In genomic region chr4:150593473-150594217, GRCm38 (mm10) we compare ENCODE assay signal across 14 mouse cellular contexts. TPM values are rescaled to one million over a fixed set of nuclear protein-coding genes. Genes with fewer than 3 reads are reported as not detected.
DNase-seq lines count a peak whose midpoint lies in the region; ATAC-seq lines count a peak whose summit lies in the region.
"Had no signal": no experiment of that assay in that cellular context is flagged by ENCODE, and none has a peak within 500 bp of the region (broad histone marks: within the 10 kb centered on the region; RNA-seq: fewer than 3 reads in every experiment).

No protein-coding gene starts in this region.

- WGBS in kidney, embryonic 15.5 days = 57% methylated on average over 4 of the region's 4 CpGs
- WGBS in macrophage (ENCODE audit: missing documents) = 61% methylated on average over 4 of the region's 4 CpGs

- H3K27me3 ChIP-seq in kidney, embryonic 15.5 days = no peaks in the 10 kb centered on the region
- H3K27me3 ChIP-seq: limb, embryonic 15.5 days; midbrain, embryonic 13.5 days had no signal

- no peak for DNase-seq in kidney, adult 11 months
- peak; percentile 39 for DNase-seq in CD4-positive helper T cell, adult 2 months (ENCODE audit: low read depth, low spot score)
- DNase-seq in testis, postnatal 14 days (ENCODE audit: low spot score) = no peak
- DNase-seq in gastrocnemius, adult 8-10 months (ENCODE audit: low spot score in 2 of 2) = no peak
- DNase-seq in layer of hippocampus, adult 18-20 months (ENCODE audit: low spot score in 2 of 2) = no peak
- DNase-seq: thymus, adult 2 months had no signal

- H3K9ac ChIP-seq in kidney, embryonic 15.5 days = no peak overlapping the region
- H3K9ac ChIP-seq: limb, embryonic 15.5 days; midbrain, embryonic 13.5 days had no signal

- H3K27ac ChIP-seq in kidney, embryonic 15.5 days = peak overlapping the region; percentile 32; the same call in 1 of the 2 replicates
- H3K27ac ChIP-seq in macrophage = peak overlapping the region; percentile 58
- H3K27ac ChIP-seq: left cerebral cortex, adult 2 months; limb, embryonic 15.5 days had no signal

- 0 out of 2 replicates have a peak, but pooled peaks cover 7% of the 10 kb centered on the region for H3K36me3 ChIP-seq in kidney, embryonic 15.5 days
- peaks cover 5% of the 10 kb centered on the region; the same call in 1 of the 2 replicates for H3K36me3 ChIP-seq in macrophage (ENCODE audit: inconsistent target)
- H3K36me3 ChIP-seq: limb, embryonic 15.5 days; midbrain, embryonic 13.5 days had no signal

- H3K4me2 ChIP-seq in kidney, embryonic 15.5 days = no peak overlapping the region
- H3K4me2 ChIP-seq: limb, embryonic 15.5 days; midbrain, embryonic 13.5 days had no signal

- no peak overlapping the region for H3K4me3 ChIP-seq in kidney, embryonic 15.5 days (replicated peaks)
- no peak overlapping the region for H3K4me3 ChIP-seq in macrophage (ENCODE audit: inconsistent target)
- H3K4me3 ChIP-seq: erythroblast, embryonic 14.5 days; left cerebral cortex, adult 2 months; limb, embryonic 15.5 days; midbrain, embryonic 13.5 days had no signal

- H3K9me3 ChIP-seq in kidney, embryonic 15.5 days (replicated peaks) = no peaks in the 10 kb centered on the region
- H3K9me3 ChIP-seq: limb, embryonic 15.5 days; midbrain, embryonic 13.5 days had no signal

- H3K4me1 ChIP-seq in kidney, embryonic 15.5 days = peaks cover 86% of the 10 kb centered on the region

- peaks cover 100% of the 10 kb centered on the region for H3K79me2 ChIP-seq in macrophage (ENCODE audit: inconsistent target)

- ATAC-seq in kidney, embryonic 15.5 days (replicated peaks; ENCODE audit: low FRiP score) = no peak
- ATAC-seq in granulocyte monocyte progenitor cell, adult 5-6 weeks (replicated peaks; ENCODE audit: poor library complexity, severe bottlenecking) = peak; percentile 70
- ATAC-seq: midbrain, embryonic 13.5 days had no signal

RNA-seq across cellular contexts. Expression of gene Slc45a1, which starts 58.3 kb away (rescaled TPM):
- polyA plus RNA-seq in kidney, embryonic 15.5 days (2015; fragmentation: Nextera tagmentation; extraction: Ambion mirVana) = 0.28 and 0.30 TPM in 2 replicates
- not detected in 2 replicates for total RNA-seq in granulocyte monocyte progenitor cell, adult 5-6 weeks (2014; fragmentation: Nextera tagmentation)
- total RNA-seq in granulocyte monocyte progenitor cell, adult 5-6 weeks (2017) = not detected in 2 replicates
- total RNA-seq in macrophage (2018; cell fraction: chromatin; rRNA removed) = not detected
- total RNA-seq in macrophage (2018; cell fraction: cytosol; rRNA removed) = not detected
- not detected for total RNA-seq in macrophage (2018; cell fraction: nucleus; rRNA removed)
- not detected in 3 replicates for polyA plus RNA-seq in macrophage (2018)
- not detected for total RNA-seq in gastrocnemius, adult 8-10 months (2022)
- 10 to 100 TPM; 37.8 to 39.3 TPM for total RNA-seq in layer of hippocampus, adult 18-20 months (2021)
- polyA plus RNA-seq: erythroblast, embryonic 14.5 days; heart, embryonic 16.5 days had no signal

Comparison
In these comparisons a context has a peak if more than half of its experiments do, and no peak if none do; other contexts are left out.
1. RNA of gene Slc45a1, which starts 58.3 kb away (total RNA-seq): 37.8 to 39.3 TPM in layer of hippocampus, adult 18-20 months; not detected in gastrocnemius, adult 8-10 months and not detected in granulocyte monocyte progenitor cell, adult 5-6 weeks; every median in the first group is over 10 times any median in the second.